20 mouse cellular contexts compared by ENCODE assay signal in genomic region chr17:25949981-25950380, GRCm38 (mm10). TPM values are rescaled to one million over a fixed set of nuclear protein-coding genes. Genes with fewer than 3 reads are reported as not detected.
A peak's percentile ranks its signal among the peaks of the same experiment; 100 is the strongest.
DNase-seq lines count a peak whose midpoint lies in the region; ATAC-seq and TF ChIP-seq lines count a peak whose summit lies in the region.
"Had no signal": no experiment of that assay in that cellular context is flagged by ENCODE, and none has a peak within 500 bp of the region (broad histone marks: within the 10 kb centered on the region; RNA-seq: fewer than 3 reads in every experiment).

No protein-coding gene starts in this region.

- no peaks in the 10 kb centered on the region for H3K9me3 ChIP-seq in kidney, postnatal 0 days (replicated peaks; ENCODE audit: low read length)
- H3K9me3 ChIP-seq in forebrain, embryonic 11.5 days (ENCODE audit: control insufficient read depth, low read length), result no peaks in the 10 kb centered on the region
- H3K9me3 ChIP-seq: embryonic facial prominence, embryonic 13.5 days; forebrain, embryonic 13.5 days; heart, embryonic 15.5 days; hindbrain, embryonic 13.5 days had no signal

- H3K9ac ChIP-seq in kidney, postnatal 0 days (ENCODE audit: low read depth, low read length), result no peak overlapping the region
- no peak overlapping the region for H3K9ac ChIP-seq in forebrain, embryonic 11.5 days (ENCODE audit: low read length)
- H3K9ac ChIP-seq: embryonic facial prominence, embryonic 13.5 days; forebrain, embryonic 13.5 days; forebrain, postnatal 0 days; heart, embryonic 15.5 days; hindbrain, embryonic 13.5 days had no signal

- ATAC-seq in kidney, postnatal 0 days (replicated peaks; ENCODE audit: low FRiP score, low read depth), result no peak
- no peak for ATAC-seq in forebrain, embryonic 11.5 days (replicated peaks; ENCODE audit: low FRiP score)
- ATAC-seq: forebrain, embryonic 13.5 days; forebrain, postnatal 0 days; hindbrain, postnatal 0 days had no signal

- 17% methylated on average over 5 of the region's 5 CpGs for WGBS in cerebellum, adult 2 months
- 76% methylated on average over 5 of the region's 5 CpGs for WGBS in kidney, adult 2 months
- 60% methylated on average over 5 of the region's 5 CpGs for WGBS in kidney, postnatal 0 days
- 84% methylated on average over 5 of the region's 5 CpGs for WGBS in forebrain, embryonic 11.5 days

- H3K4me3 ChIP-seq in cerebellum, adult 2 months (replicated peaks; ENCODE audit: insufficient read depth, low read depth, low read length), result peak overlapping the region; percentile 44
- no peak overlapping the region for H3K4me3 ChIP-seq in kidney, adult 2 months (ENCODE audit: insufficient read depth, low read depth, low read length)
- H3K4me3 ChIP-seq in kidney, postnatal 0 days (replicated peaks; ENCODE audit: low read depth, low read length), result no peak overlapping the region
- H3K4me3 ChIP-seq in forebrain, embryonic 11.5 days (ENCODE audit: low read depth, low read length), result no peak overlapping the region
- H3K4me3 ChIP-seq: embryonic facial prominence, embryonic 13.5 days; forebrain, embryonic 13.5 days; heart, adult 2 months; heart, embryonic 15.5 days; hindbrain, embryonic 13.5 days had no signal

- H3K27ac ChIP-seq in cerebellum, adult 2 months (ENCODE audit: insufficient read depth, low read length), result peak overlapping the region; percentile 15
- H3K27ac ChIP-seq in kidney, adult 2 months (ENCODE audit: insufficient read depth, low read depth, low read length), result 0 out of 2 replicates have a peak overlapping the region, but pooled peaks have one; percentile 0
- no peak overlapping the region for H3K27ac ChIP-seq in kidney, postnatal 0 days
- H3K27ac ChIP-seq in forebrain, embryonic 11.5 days (ENCODE audit: low read depth, low read length), result no peak overlapping the region
- H3K27ac ChIP-seq: embryonic facial prominence, embryonic 13.5 days; forebrain, embryonic 13.5 days; heart, adult 2 months; heart, embryonic 15.5 days; hindbrain, embryonic 13.5 days; hindbrain, postnatal 0 days had no signal

- no peak for TF ChIP-seq POLR2A in cerebellum, adult 2 months (IDR thresholded peaks at IDR 0.05; ENCODE audit: borderline replicate concordance, insufficient read depth, low read length)
- TF ChIP-seq POLR2A in kidney, adult 2 months (IDR thresholded peaks at IDR 0.05; ENCODE audit: low read depth, low read length), result no peak

- peak overlapping the region; percentile 1; the same call in 1 of the 2 replicates for H3K4me2 ChIP-seq in kidney, postnatal 0 days (ENCODE audit: low read length)
- H3K4me2 ChIP-seq in forebrain, embryonic 11.5 days (ENCODE audit: low read depth, low read length, severe bottlenecking), result no peak overlapping the region
- H3K4me2 ChIP-seq: embryonic facial prominence, embryonic 13.5 days; forebrain, embryonic 13.5 days; heart, embryonic 11.5 days; heart, embryonic 15.5 days; hindbrain, embryonic 13.5 days had no signal

- H3K27me3 ChIP-seq in cerebellum, adult 2 months (ENCODE audit: control insufficient read depth, insufficient read depth, low read length), result no peaks in the 10 kb centered on the region
- H3K27me3 ChIP-seq in kidney, adult 2 months (replicated peaks; ENCODE audit: control insufficient read depth, insufficient read depth, low read length), result no peaks in the 10 kb centered on the region
- H3K27me3 ChIP-seq in kidney, postnatal 0 days (ENCODE audit: insufficient read depth, low read length), result peaks cover 13% of the 10 kb centered on the region
- peaks cover 33% of the 10 kb centered on the region for H3K27me3 ChIP-seq in forebrain, embryonic 11.5 days (ENCODE audit: control insufficient read depth, insufficient read depth, low read length)

- no peak for DNase-seq in cerebellum, adult 2 months
- DNase-seq in cerebellum, postnatal 4 days (ENCODE audit: low spot score in 2 of 2), result no peak
- DNase-seq in kidney, adult 2 months, result no peak
- no peak for DNase-seq in kidney, postnatal 36 days
- no peak for DNase-seq in kidney, postnatal 0 days (ENCODE audit: low spot score)
- DNase-seq in kidney, postnatal 4 days, result no peak
- no peak for DNase-seq in forebrain, embryonic 11.5 days (ENCODE audit: low spot score)
- DNase-seq: adrenal gland, adult 8-10 months; adrenal gland, postnatal 36 days; forebrain, postnatal 0 days; gastrocnemius, postnatal 14 days; heart, adult 2 months; heart, postnatal 14 days had no signal

- no peak for TF ChIP-seq CTCF in cerebellum, adult 2 months (IDR thresholded peaks at IDR 0.05; ENCODE audit: borderline replicate concordance, insufficient read depth, low read depth, low read length)
- TF ChIP-seq CTCF in kidney, adult 2 months (conservative IDR thresholded peaks at IDR 0.05; ENCODE audit: insufficient read depth, insufficient read length, low read depth, low read length), result no peak
- TF ChIP-seq CTCF in kidney, postnatal 0 days (IDR thresholded peaks at IDR 0.05; ENCODE audit: low read depth), result no peak

- H3K36me3 ChIP-seq in kidney, adult 2 months (ENCODE audit: control insufficient read depth, insufficient read depth, low read length), result no peaks in the 10 kb centered on the region
- H3K36me3 ChIP-seq in kidney, postnatal 0 days (ENCODE audit: insufficient read depth, low read length), result no peaks in the 10 kb centered on the region
- no peaks in the 10 kb centered on the region for H3K36me3 ChIP-seq in forebrain, embryonic 11.5 days (ENCODE audit: control insufficient read depth, insufficient read depth, low read length)
- H3K36me3 ChIP-seq: embryonic facial prominence, embryonic 13.5 days; heart, embryonic 15.5 days; hindbrain, embryonic 13.5 days had no signal

- H3K4me1 ChIP-seq in cerebellum, adult 2 months (ENCODE audit: control insufficient read depth, insufficient read depth, low read length), result peaks cover 34% of the 10 kb centered on the region
- H3K4me1 ChIP-seq in kidney, adult 2 months (ENCODE audit: control insufficient read depth, insufficient read depth, low read length), result peaks cover 3% of the 10 kb centered on the region; the same call in 1 of the 2 replicates
- H3K4me1 ChIP-seq in kidney, postnatal 0 days (replicated peaks; ENCODE audit: insufficient read depth, low read length), result peaks cover 2% of the 10 kb centered on the region; the same call in 1 of the 2 replicates
- H3K4me1 ChIP-seq in forebrain, embryonic 11.5 days (replicated peaks; ENCODE audit: control insufficient read depth, insufficient read depth, low read length), result peaks cover 9% of the 10 kb centered on the region; the same call in 1 of the 2 replicates

RNA-seq across cellular contexts. Expression of gene A930017K11Rik, which starts 2.4 kb away (rescaled TPM):
- 13.4 and 14.0 TPM in 2 replicates for polyA plus RNA-seq in cerebellum, adult 2 months (2012; rRNA removed)
- polyA plus RNA-seq in kidney, adult 2 months (2012; rRNA removed), result 7.2 and 8.3 TPM in 2 replicates
- polyA plus RNA-seq in kidney, postnatal 0 days (2015; fragmentation: Nextera tagmentation; extraction: Ambion mirVana), result 6.8 and 7.2 TPM in 2 replicates
- polyA plus RNA-seq in forebrain, embryonic 11.5 days (2014; fragmentation: Nextera tagmentation; extraction: Ambion mirVana), result not detected in 2 replicates
- polyA plus RNA-seq: forebrain, embryonic 13.5 days had no signal

RNA-seq across cellular contexts. Expression of gene Nhlrc4, which starts 5.2 kb away (rescaled TPM):
- 1.9 and 2.5 TPM in 2 replicates for polyA plus RNA-seq in cerebellum, adult 2 months (2012; rRNA removed)
- polyA plus RNA-seq in kidney, adult 2 months (2012; rRNA removed), result 16.0 and 21.0 TPM in 2 replicates
- 1.1 and 2.5 TPM in 2 replicates for polyA plus RNA-seq in kidney, postnatal 0 days (2015; fragmentation: Nextera tagmentation; extraction: Ambion mirVana)
- polyA plus RNA-seq in forebrain, embryonic 11.5 days (2014; fragmentation: Nextera tagmentation; extraction: Ambion mirVana), result 0.24 and 0.59 TPM in 2 replicates
- polyA plus RNA-seq: embryonic facial prominence, embryonic 13.5 days; forebrain, embryonic 13.5 days; hindbrain, embryonic 13.5 days; intestine, embryonic 14.5 days had no signal

RNA-seq across cellular contexts. Expression of gene Pigq, which starts 5.2 kb away (rescaled TPM):
- polyA plus RNA-seq in cerebellum, adult 2 months (2012; rRNA removed), result 170 and 191 TPM in 2 replicates
- 236 and 270 TPM in 2 replicates for polyA plus RNA-seq in kidney, adult 2 months (2012; rRNA removed)
- polyA plus RNA-seq in kidney, postnatal 0 days (2015; fragmentation: Nextera tagmentation; extraction: Ambion mirVana), result 69.5 and 70.2 TPM in 2 replicates
- 65.2 and 67.1 TPM in 2 replicates for polyA plus RNA-seq in forebrain, embryonic 11.5 days (2014; fragmentation: Nextera tagmentation; extraction: Ambion mirVana)

RNA-seq across cellular contexts. Expression of gene Rab40c, which starts 30.5 kb away (rescaled TPM):
- polyA plus RNA-seq in cerebellum, adult 2 months (2012; rRNA removed), result 70.0 and 74.6 TPM in 2 replicates
- polyA plus RNA-seq in kidney, adult 2 months (2012; rRNA removed), result 31.3 and 34.8 TPM in 2 replicates
- 20.4 and 22.1 TPM in 2 replicates for polyA plus RNA-seq in kidney, postnatal 0 days (2015; fragmentation: Nextera tagmentation; extraction: Ambion mirVana)
- 20.1 and 21.6 TPM in 2 replicates for polyA plus RNA-seq in forebrain, embryonic 11.5 days (2014; fragmentation: Nextera tagmentation; extraction: Ambion mirVana)

RNA-seq across cellular contexts. Expression of gene Capn15, which starts 35.6 kb away (rescaled TPM):
- polyA plus RNA-seq in cerebellum, adult 2 months (2012; rRNA removed), result 88.7 and 92.8 TPM in 2 replicates
- 24.0 and 31.6 TPM in 2 replicates for polyA plus RNA-seq in kidney, adult 2 months (2012; rRNA removed)
- 17.0 and 19.8 TPM in 2 replicates for polyA plus RNA-seq in kidney, postnatal 0 days (2015; fragmentation: Nextera tagmentation; extraction: Ambion mirVana)
- 31.4 and 33.1 TPM in 2 replicates for polyA plus RNA-seq in forebrain, embryonic 11.5 days (2014; fragmentation: Nextera tagmentation; extraction: Ambion mirVana)

Comparison
In these comparisons a context has a peak if more than half of its experiments do, and no peak if none do; other contexts are left out.
1. H3K27ac ChIP-seq: peak in cerebellum, adult 2 months (single experiment) and kidney, adult 2 months (single experiment); none in kidney, postnatal 0 days (single experiment) and forebrain, embryonic 11.5 days (single experiment).